Mouse (Mus musculus) cerebellum, adult 18-20 months (tissue): ENCODE data around the gene Myt1l.

Experiments
- DNase-seq, 2 experiments: peaks; one replicate each; pipeline ENCODE4 v3.0.0; 2021

Gene Myt1l

DNA sequence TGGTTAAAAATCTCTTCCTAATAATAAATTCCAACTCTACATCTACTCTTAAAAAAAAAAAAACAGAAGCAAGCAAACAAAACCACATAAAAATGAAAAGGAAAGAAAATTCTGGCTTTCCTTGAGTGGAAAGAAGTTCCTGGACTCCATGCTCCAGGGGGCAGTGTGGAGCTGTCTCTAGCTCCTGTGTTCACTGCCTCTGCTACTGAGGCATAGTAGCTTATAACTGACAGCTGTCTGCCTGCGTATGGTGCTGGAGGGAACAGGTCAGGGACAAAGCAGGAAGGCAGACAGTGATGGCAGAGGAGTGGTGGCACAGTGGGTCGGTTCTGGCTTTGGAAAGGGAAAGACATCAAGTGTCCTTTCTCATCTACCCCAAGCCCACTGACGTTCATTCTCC, 398.7 kb downstream of the Myt1l start:
- peak; percentile 40 for DNase-seq

DNA sequence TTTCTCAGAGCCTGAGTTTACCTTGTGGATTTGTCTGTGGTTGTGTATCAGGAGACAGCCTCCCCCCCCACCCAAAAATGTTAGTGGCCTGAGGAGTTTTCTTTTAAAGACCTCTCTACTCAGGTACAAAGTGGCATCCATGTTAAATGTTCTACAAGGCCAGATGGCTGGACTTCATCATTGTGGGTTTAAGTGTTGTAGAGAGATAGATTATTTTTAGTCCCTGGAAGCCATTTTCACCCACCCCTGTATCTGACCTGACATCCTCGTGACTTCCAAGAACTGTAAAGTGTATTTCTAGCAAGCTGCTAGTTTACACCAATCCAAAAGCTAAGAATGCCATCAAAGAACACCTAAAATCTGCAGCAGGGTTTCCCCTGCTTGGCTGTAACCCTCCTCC, 402.4 kb downstream of the Myt1l start:
- DNase-seq, result no peak

DNA sequence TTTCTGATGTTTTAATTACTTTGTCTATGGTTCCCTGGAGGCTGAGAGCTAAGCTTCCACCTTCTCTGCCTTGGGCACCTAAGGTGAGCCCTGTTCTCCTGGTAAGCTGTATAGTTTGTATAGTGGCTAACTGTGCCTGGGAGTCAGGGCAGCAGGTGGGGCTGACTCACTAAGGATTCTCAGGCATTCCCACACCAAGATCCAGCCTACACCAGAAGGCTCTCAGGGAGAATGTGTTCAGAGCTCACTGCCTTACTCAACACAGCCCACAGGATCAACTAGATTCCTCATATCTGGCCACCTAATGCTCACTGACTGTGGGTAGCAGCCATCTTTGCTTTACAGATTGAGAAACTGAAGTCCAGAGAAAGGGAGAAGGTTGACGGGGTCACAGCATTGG, 404.8 kb downstream of the Myt1l start:
- DNase-seq, result no peak

DNA sequence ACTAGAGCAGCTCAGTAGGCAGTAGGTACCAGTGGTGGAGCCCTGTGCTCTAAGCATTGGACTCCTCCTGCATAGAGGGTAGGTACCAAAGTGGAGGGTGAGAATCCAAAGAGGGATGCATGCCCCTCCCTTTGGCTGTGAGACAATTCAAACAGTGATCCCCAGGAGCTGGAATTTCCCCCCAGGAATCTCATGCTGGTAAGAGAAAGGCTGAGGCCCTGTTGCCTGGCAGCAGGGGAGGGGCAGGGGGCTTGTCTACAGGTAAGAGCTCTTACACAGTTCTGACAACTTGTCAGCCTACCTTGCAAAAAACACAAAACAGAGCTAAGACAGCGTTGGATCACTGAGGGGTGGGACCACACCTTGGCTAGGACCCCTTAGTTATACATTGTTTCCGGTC, 405.3 kb downstream of the Myt1l start:
- no peak for DNase-seq

DNA sequence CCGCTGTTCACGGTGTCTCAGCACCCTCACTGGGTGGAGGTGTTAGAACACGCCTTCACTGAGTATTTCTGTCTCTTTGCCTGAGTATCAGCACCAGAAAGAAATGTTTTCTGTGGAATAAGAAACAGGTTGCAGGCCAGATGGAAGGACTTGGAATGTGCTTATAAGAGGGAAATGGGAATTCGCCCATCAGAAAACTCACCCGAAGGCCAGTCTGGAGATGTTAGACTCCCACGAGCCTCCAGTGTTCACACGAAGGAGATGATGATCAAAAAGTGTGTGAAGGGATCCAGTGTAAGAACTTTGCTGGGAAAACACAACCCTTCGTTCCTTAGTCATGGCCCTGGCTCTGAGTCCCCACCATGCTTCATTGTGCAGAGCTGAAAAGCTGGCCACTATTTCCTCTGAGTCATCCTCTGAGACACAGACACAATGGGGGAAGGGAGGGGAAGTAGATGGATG, 406.0 kb downstream of the Myt1l start:
- no peak for DNase-seq

DNA sequence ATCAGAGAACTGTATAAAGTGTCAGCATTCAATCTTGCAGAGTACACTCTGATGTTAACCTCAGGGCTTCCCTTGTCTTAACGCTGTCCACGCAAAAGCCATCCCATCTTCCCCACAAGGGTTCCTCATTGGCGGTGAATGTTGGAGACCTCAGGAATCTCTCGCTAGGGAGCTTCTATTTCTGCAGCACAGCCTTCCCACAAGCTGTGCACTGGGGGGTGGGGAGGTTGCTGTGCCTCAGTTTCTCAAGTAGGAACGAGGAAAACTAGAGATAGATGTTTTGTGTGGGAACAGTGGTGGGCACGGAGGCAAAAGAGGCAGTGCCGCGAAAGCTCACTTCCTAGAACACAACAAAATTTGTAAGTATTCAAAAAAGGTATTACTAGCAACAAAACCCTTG, 409.1 kb downstream of the Myt1l start, which contains the start of gene Pxdn:
TSS of gene Pxdn (plus strand) at position 301 of the 400 bp plus-strand sequence.
- no peak for DNase-seq

DNA sequence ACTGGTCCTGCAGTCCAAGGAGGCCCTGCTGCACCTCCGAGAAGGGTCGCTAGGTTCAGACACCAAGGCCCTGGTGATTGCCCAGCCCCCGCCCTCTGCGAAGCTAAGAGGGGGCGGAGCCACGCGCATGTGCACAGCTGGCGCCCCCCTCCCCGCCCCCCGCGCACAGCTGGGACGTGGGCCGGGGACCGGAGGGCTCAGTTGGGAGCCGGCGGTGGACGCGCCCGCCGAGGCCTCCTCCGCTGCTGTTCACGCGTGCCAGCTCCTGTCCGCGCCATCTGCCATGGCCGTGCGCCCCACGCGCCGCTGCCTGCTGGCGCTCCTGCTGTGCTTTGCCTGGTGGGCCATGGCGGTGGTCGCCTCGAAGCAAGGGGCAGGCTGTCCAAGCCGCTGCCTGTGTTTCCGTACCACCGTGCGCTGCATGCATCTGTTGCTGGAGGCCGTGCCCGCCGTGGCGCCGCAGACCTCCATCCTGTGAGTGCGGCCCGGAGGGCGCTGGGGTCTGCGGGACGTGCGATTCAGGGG, 409.7 kb downstream of the Myt1l start:
- peak in 1 of 2 experiments; percentile 10 for DNase-seq

DNA sequence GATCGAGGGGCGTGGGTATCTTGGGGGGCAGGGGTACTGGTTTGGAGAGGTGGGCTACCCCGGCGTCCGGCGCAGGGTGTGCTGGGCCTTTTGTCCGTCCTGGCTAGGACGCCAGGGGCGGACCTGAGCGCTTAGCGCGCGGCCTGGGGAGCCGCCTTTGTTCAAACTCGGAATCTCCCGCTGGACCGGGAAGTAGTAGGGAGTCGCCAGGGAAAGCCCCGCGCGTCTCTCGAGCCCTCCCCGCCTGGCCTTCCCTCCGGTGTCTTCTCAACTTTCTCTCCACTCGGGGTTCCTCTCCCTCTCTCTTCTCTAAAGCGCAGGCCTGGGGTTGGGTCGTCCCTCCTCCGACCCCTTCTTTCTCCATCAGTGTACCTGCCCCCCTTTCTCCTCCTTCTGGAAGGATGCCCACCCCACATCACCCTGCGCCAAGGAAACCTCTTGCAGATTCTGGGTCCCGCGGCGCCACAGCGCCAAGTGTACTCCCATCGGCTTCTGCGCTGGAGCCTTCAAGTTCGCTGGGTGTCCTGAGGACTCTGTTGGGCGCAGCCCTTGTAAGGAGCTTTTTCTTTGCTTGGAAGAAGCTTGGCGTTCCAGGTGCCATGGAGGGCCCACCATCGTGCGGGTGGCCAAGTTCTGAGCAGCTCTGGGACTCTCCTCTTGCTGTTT, 410.3 kb downstream of the Myt1l start:
- DNase-seq, result no peak

DNA sequence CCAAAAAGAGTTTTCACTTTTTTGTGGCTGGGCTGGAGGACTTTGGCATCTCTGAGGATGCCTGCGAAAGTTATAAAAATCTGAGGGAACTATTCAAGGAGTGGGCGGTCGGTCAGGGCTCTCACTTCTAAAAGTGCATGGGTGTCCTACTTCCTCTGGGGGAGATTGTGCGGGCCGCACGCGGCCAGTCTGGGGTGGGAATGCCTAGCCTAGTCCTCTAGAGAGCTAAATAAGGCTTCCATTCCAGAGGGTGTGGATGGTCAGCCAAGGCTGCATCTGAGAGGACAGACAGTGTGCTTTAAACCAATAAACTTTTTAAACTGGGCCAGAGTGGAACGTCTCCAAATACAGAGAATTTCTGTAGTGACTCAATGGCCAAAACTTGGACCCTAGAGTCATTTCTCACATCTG, 411.1 kb downstream of the Myt1l start:
- DNase-seq, result no peak

DNA sequence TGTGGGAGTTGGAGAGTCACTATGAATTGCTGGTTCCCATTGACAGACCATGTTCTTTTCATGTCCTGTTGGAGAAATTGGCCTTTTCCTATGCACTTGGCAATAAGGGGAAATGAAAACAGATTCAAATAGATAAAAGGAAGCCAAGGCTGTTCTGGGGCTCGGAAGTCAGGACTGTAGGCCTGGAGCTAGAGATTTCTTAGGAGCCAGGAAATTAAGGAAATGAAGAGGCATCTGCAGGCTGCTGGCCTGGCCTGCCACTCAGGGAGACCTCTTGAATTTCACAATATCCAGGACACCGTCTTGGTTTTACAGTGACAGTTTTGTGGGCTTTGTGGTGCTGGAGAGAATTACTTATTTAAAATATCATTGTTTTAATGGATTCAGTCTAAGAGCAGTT, 414.3 kb downstream of the Myt1l start:
- DNase-seq, result no peak

DNA sequence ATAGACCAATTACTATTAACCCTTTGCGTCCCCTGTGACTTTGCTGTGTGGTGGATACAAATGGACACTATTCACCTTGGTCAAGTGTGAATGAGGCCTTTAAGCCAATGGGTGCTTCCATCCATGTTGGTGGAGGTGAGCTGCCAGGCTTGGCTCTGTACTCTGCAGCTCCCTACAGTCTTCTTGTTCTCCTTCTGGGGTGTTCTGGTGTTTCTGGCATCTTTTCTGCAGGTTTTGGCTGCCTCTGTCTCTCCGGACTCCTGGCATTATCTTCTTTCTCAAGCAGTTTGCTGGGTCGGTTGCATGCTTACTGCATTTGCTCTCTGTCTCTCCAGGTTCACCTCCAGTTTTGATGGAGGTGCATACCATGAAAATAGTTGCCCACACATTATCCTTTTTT, 416.5 kb downstream of the Myt1l start:
- DNase-seq, result no peak

DNA sequence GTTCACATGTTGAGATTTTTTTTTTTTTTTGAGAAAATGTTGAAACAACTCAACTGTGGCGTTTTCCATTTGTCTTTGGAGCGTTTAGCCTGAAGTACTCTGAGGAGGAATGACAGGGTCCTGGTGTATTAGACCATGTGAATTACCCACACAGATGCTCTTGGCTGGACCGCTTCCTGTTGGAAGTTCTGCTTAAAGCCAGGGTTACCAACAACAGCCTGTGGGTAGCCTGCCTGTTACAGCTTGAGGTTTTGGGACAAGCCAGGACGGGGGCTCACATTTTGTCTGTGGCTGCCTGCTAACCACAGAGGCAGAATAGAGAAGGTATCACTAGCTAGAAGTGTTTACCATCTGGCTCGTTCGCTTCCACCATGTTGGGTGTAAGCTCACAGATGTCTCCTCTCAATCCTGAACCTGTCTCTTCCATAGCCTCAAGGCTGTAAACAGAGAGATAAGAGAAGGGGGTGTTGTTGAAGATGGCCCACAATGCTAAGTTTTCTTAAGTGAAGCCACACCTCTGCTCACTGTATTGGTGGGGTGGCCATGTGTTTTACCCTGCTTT, 417.1 kb downstream of the Myt1l start:
- no peak for DNase-seq

DNA sequence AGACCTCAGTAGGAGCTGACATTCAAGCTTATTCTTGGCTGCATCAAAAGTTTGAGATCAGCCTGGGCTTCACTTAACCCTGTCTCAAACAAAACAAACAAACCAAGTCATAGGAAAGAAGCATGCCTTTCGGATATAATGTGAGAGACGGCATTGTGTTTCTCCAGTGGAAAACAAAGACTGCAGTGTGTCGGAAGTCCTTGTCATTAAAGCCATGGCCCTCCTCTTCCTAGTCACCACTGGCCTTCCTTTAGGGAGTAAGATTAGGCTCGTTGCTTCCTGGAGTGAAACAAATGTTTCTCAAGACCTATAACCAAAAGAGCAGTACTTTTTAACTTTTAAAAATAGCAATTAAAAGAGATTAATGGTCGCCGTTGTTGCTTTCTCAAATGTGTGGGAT, 422.9 kb downstream of the Myt1l start:
- DNase-seq, result no peak

DNA sequence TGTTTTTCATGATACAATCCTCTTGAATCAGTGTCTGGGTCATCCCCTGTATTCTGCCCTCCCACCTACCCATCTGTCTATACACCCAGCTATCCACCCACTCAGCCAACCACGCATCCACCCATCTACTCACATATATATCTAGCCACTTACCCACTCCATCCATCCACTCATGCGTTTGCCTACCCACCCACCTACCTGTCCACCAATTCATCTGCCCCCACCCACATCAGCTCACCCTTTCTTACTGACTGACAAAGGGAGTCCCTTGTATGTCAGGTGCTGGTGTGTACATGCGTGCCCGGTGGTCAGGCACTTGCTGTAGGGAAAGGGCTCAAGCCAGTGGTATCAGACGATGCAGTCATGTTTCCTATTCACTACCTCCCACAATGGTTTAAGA, 423.3 kb downstream of the Myt1l start:
- DNase-seq, result no peak

DNA sequence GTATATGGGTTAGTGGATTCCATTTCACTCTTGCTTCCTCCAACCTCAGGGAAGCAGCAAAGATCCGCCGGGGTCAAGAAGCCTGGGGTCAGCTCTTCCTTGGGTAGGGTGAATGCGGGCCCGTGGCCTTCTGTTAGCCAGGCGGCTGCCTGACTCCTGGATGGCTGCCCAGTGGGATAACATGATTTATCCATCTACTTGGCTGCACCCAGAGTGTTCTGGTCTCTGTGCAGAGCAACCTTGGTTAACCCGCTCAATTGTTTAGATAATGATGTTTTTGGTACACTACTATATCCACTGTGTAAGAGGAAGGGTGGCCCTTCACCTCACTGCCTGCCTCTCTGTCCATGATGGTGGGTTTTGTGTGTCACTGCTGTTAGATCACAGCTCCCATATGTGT, 423.9 kb downstream of the Myt1l start:
- no peak for DNase-seq

DNA sequence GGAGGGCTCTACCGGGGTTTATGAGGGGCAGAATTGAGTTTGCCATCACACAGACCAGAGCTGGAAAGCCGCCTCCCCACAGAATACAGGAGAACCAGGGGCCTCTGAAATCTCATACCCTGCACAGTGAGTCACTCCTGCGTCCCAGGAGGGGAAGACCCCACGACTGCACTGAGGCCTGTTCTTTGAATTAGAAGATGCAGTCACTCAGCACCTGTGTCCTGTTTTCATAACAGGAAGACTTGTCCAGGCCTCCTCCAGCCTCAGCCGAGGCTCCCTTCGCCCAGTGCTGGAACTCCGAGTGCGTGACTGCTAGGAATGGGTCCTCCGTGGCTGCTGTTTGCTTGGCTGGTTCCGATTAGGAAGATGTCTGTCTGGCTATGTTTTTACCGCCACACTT, 425.8 kb downstream of the Myt1l start:
- no peak for DNase-seq

DNA sequence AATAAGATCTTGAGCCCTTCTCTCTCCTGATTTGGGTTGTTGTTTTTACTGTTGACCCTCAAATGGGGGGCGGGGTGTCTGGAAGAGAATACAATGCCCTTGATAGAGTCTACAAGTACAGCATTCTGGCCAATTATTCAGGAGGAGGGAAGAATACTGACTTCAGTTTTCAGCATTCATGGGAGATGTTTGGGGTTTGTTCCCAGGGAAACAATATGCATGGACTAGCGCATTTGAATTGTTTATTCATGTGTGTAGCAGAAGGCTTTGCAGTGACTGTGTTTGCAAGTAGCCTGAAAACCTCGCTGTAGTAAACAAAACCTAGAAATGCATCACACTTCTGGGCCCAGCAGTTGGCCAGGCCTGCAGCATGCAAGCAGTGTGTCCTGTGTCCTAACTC, 426.3 kb downstream of the Myt1l start:
- no peak for DNase-seq

DNA sequence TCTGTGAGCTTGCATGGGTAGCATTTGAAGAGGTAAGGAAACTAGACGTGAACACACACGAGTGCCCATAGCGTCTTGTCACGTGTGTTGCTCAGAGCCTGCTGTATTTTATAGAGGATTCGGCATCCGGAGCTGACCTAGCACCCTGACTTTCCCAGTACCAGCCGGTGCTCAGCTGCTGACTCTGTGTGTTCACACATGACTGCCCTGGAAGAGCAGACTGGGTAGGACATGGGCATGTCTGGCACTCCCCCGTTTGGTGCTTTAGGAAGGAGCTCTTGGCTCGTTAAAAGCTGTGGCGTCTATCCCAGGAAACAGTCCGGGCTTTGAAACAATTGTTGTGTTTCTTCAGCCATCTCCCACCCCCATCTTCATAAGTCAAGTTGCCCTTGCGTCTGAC, 428.8 kb downstream of the Myt1l start:
- no peak for DNase-seq

DNA sequence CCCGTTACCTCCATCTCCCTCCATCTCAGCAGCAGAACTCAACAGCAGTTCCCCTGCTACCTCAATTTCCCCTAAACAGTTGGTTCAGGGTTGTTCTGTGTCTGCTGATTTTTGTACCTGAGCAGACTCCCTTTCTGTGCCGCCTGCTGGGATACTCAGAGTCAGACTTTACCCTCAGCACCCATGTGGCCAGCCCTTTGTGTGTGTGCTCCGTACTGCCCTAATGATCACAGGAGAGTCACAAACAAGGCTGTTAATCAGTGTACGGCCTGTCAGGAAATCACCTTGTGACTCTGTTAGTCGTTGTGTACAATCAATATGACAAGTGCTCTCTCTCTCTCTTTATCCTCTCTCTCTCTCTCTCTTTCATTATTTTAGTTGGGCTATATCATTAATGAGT, 430.5 kb downstream of the Myt1l start:
- no peak for DNase-seq

DNA sequence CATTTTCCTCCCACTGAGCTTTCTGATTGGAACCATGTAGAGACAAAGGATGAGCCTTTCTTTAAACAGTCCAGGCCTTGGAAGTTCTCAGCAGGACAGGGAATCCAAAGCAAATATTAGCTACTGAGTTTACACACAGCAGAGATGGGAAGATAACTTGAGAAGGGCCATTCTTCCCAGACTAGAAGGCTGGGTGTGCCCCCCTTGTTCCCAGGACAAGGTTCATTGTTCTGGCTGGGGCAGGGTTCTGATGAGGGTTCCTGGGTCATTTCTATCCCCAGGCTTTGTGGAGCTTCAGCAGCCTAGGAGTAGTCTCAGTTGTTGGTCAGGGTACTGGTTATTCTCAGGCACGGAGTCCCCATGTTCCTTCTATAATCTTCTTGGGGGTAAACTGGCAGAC, 432.9 kb downstream of the Myt1l start:
- no peak for DNase-seq

DNA sequence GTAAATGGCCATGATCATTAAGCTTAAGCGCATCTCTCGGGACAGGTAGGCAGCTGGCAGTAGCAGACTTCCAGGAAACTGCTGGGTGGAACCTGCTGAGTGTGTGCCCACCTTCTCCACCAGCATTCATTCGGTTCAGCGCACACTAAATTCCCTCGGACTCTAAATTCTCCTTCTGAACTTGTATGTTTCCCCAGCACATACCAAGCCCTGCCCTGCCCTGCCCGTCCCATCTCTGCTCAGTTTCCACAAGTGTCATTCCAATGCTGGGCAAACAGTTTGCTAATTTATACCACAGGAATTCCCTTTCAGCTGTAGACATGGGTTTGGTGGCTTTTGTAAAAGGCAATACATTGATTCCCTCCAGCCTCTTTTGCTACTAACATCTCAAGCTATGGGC, 436.8 kb downstream of the Myt1l start:
- no peak for DNase-seq

DNA sequence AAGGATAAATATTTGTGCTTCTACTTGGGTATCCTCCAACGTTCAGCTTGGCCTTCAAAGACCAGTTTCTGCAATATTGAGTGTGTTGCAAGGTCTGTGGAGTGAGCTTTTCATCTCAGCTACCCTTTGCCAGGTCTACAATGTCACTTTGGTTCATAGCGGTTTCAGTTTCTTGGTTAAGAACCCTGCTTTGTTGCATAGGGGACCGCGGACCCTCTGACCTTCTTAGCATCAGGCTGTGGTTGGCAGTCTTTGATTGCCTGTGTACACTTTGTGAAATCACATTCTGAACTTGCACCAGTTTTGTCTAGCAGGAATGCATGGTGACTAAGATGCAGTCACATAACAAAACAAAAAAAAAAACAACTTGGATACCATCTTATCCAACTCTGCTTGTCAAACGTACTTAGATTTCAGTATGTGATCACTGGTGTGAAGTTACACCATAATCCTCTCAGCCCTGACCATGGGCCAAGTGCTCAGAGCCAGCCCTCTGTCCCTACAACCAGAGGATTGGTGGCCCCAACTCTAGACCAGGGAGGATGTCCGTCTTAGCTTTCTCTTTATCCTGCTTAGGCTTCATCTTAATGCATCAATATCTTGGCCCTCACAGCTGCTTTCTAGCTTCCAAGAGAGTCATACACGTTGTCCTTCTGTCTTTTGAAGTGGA, 443.7 kb downstream of the Myt1l start:
- DNase-seq, result no peak

DNA sequence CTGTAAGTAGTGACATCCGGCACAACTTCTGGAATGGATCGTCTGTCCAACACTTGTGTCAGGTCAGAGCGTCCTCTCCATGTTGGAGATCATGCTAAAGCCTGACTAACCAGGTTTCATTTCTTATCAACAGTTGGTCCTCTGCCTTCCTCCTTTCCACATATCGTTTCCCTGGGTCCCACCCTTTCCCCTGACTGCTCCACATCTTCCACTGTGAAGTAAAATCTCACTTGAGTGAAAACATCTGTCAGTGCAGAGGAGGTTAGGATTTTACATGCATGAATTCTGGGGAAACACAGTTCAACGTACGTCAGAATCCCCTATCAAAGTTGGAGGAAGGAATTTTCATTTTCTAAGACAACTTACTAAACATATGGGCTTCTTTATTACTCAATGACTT, 444.3 kb downstream of the Myt1l start:
- no peak for DNase-seq
